Mouse (Mus musculus): ENCODE measurements around the gene Hmg20b. TPM values are rescaled to one million over a fixed set of nuclear protein-coding genes. Genes with fewer than 3 reads are reported as not detected.

Gene Hmg20b
- total and polyA plus RNA-seq, 3 experiments, result 54.9 to 58.1 (median 55.6) TPM

DNA sequence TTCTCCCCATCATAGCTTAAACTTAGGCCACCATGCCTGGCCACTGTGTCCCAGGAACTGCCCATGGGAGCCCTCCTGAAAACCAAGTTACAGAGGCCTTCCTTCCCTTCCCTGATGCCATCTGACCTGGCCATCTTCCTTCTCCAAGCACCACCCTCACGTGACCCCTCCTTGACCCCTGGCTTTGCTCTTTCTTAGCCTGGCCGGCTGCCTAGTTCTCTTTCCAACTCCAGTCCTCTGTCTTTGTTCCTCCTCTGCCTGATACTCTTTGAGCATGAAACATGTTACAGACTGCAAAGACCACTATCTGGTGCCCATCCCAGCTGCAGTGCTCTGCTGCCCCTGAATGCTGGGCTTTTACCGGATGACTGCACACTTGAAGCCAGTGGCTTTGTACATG, 39.1 kb upstream of the Hmg20b start:
- peak in 1 of 2 experiments; percentile 39 for DNase-seq
- H3K79me2 ChIP-seq (replicated peaks; ENCODE audit: control insufficient read depth, insufficient read depth, low read length), result no peaks in the 10 kb centered on the region; the same call in 1 of the 2 replicates
- no peaks in the 10 kb centered on the region for H3K27me3 ChIP-seq (ENCODE audit: control insufficient read depth, insufficient read depth, low read length)
- intact Hi-C loops (cut with DNase I), result loop anchor here (1.0 kb wide), 1 partner anchor 61 kb away; no protein-coding TSS in a partner anchor
- H3K4me1 ChIP-seq (ENCODE audit: control insufficient read depth, insufficient read depth, low read length), result peaks cover 8% of the 10 kb centered on the region
- no peak overlapping the region for H3K9ac ChIP-seq (ENCODE audit: low read depth, low read length)
- no peaks in the 10 kb centered on the region for H3K36me3 ChIP-seq (ENCODE audit: control insufficient read depth, insufficient read depth, low read length)
- peak overlapping the region; percentile 6; the same call in 1 of the 2 replicates for H3K27ac ChIP-seq
- no peak for TF ChIP-seq CTCF (IDR thresholded peaks at IDR 0.05)
- no peak for TF ChIP-seq POLR2A (IDR thresholded peaks at IDR 0.05; ENCODE audit: insufficient read depth, low read depth, low read length)
- no peak for TF ChIP-seq EP300 (IDR thresholded peaks at IDR 0.05; ENCODE audit: insufficient read depth, low read depth, low read length)
- WGBS, result 36% methylated on average over 3 of the region's 3 CpGs
- no peak overlapping the region for H3K4me3 ChIP-seq

DNA sequence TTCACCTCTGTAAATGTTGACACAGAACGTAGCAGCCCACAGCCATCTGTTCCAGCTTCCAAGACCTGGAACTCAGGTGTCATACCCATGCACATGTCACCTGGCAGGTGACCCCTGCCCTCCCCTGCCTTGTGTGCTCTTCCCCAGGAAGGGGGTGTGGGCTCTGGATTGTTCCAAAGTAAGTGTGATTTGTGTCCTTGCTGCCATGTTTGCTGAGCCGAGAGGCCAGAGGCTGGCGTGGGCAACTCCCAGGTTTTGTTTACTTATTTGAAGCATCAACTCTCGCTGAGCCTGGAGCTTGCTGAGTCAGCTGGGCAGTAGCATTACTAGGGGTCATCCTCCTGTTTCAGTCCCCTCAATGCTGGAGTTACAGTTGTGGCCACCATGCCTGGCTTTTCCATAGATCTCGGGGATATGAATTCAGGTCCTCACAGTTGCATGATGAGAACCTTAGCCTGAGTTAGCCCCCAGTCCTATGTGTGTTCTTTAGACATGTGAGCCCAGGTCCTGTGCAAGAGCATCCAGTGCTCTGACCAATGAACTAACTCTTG, 38.3 kb upstream of the Hmg20b start, which contains the start of gene Gm48552:
Gene Gm48552 (plus strand): TSS at position 501 of the 551 bp plus-strand sequence.
- DNase-seq, result no peak
- TF ChIP-seq CTCF (IDR thresholded peaks at IDR 0.05) (no peak), EP300 (IDR thresholded peaks at IDR 0.05; ENCODE audit: insufficient read depth, low read depth, low read length) (no peak), POLR2A (IDR thresholded peaks at IDR 0.05; ENCODE audit: insufficient read depth, low read depth, low read length) (no peak)
- Histone ChIP-seq H3K4me3 (no peak within 1 kb of the TSS), H3K9ac (ENCODE audit: low read depth, low read length) (no peak within 1 kb of the TSS), H3K27me3 (ENCODE audit: control insufficient read depth, insufficient read depth, low read length) (no peaks in the 10 kb centered on the region), H3K27ac (peak within 1 kb of the TSS; percentile 6; the same call in 1 of the 2 replicates), H3K4me1 (ENCODE audit: control insufficient read depth, insufficient read depth, low read length) (peaks cover 6% of the 10 kb centered on the region), H3K79me2 (replicated peaks; ENCODE audit: control insufficient read depth, insufficient read depth, low read length) (no peaks in the 10 kb centered on the region; the same call in 1 of the 2 replicates), H3K36me3 (ENCODE audit: control insufficient read depth, insufficient read depth, low read length) (no peaks in the 10 kb centered on the region)
- intact Hi-C loops (cut with DNase I), result loop anchor here (1.0 kb wide), 1 partner anchor 62 kb away; no protein-coding TSS in a partner anchor
- 82% methylated on average over 5 of the region's 5 CpGs for WGBS

- Histone ChIP-seq H3K4me1 (ENCODE audit: control insufficient read depth, insufficient read depth, low read length) (peaks cover 6% of the 10 kb centered on the region), H3K9ac (ENCODE audit: low read depth, low read length) (no peak overlapping the region), H3K4me3 (no peak overlapping the region), H3K79me2 (replicated peaks; ENCODE audit: control insufficient read depth, insufficient read depth, low read length) (no peaks in the 10 kb centered on the region; the same call in 1 of the 2 replicates), H3K27me3 (ENCODE audit: control insufficient read depth, insufficient read depth, low read length) (no peaks in the 10 kb centered on the region), H3K36me3 (ENCODE audit: control insufficient read depth, insufficient read depth, low read length) (no peaks in the 10 kb centered on the region), H3K27ac (no peak overlapping the region)
- no peak for DNase-seq
- WGBS, result 93% methylated on average over 20 of the region's 20 CpGs
- intact Hi-C loops (cut with DNase I), result no loop called here
- TF ChIP-seq POLR2A (IDR thresholded peaks at IDR 0.05; ENCODE audit: insufficient read depth, low read depth, low read length) (no peak), EP300 (IDR thresholded peaks at IDR 0.05; ENCODE audit: insufficient read depth, low read depth, low read length) (no peak), CTCF (IDR thresholded peaks at IDR 0.05) (no peak)
Measured at GRCm38 (mm10) chr10:81387716-81388115, 37.4 kb upstream of the Hmg20b start.

DNA sequence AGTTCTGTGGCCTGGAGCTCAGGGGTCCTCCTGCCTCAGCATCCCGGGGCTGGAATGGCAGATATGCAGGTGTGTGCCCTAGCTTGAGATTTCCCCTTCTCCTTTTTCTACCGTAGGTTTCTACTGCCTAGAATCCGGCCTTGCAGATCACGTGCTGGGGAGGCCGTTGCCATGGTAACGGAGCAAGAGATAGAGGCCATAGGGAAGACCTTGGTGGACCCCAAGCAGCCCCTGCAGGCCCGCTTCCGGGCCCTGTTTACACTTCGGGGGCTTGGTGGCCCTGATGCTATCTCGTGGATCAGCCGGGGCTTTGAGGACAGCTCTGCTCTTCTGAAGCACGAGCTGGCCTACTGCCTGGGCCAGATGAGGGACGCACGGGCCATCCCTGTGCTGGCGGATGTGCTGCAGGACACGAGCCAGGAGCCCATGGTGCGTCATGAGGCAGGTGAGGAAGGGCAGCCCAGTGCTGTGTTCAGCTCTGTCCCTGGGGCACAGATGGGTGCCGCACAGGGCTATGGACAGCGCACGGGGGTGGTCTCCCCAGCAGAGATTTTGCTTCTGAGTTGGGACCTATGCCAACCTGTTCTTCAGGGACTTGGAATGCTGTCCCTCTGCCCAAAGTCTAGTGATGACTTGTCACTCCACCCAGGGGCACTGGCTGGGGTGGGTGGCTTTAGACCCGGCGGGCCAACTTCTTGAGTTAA, 35.5 kb upstream of the Hmg20b start:
- Histone ChIP-seq H3K36me3 (ENCODE audit: control insufficient read depth, insufficient read depth, low read length) (no peaks in the 10 kb centered on the region), H3K4me3 (no peak overlapping the region), H3K27ac (no peak overlapping the region), H3K9ac (ENCODE audit: low read depth, low read length) (no peak overlapping the region), H3K4me1 (ENCODE audit: control insufficient read depth, insufficient read depth, low read length) (peaks cover 6% of the 10 kb centered on the region), H3K27me3 (ENCODE audit: control insufficient read depth, insufficient read depth, low read length) (no peaks in the 10 kb centered on the region), H3K79me2 (replicated peaks; ENCODE audit: control insufficient read depth, insufficient read depth, low read length) (no peaks in the 10 kb centered on the region; the same call in 1 of the 2 replicates)
- TF ChIP-seq CTCF (IDR thresholded peaks at IDR 0.05), result no peak
- TF ChIP-seq EP300 (IDR thresholded peaks at IDR 0.05; ENCODE audit: insufficient read depth, low read depth, low read length), result no peak
- no peak for DNase-seq
- WGBS, result 66% methylated on average over 22 of the region's 22 CpGs
- intact Hi-C loops (cut with DNase I), result no loop called here

DNA sequence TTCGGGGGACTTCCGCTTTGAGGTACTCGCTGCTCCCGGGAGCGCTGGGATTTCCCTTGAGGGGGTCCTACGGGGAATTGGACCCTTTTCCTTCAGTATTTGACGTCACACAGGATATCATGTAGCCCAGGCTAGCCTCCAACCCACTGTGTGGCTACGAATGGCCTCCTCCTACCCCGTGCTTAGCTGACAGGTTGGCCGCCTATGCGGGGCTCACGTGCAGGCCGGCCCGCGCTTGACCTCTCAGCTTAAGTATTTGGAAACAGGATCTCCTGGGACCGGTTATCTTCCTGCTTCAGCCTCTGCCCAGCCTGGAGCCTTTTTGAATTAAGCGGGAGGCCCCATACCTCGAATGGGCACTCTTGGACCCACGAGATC, 34.3 kb upstream of the Hmg20b start:
- Histone ChIP-seq H3K4me3 (peak overlapping the region; percentile 82), H3K9ac (ENCODE audit: low read depth, low read length) (peak overlapping the region; percentile 73), H3K4me1 (ENCODE audit: control insufficient read depth, insufficient read depth, low read length) (peaks cover 6% of the 10 kb centered on the region), H3K27ac (peak overlapping the region; percentile 94), H3K79me2 (replicated peaks; ENCODE audit: control insufficient read depth, insufficient read depth, low read length) (no peaks in the 10 kb centered on the region; the same call in 1 of the 2 replicates), H3K27me3 (ENCODE audit: control insufficient read depth, insufficient read depth, low read length) (no peaks in the 10 kb centered on the region), H3K36me3 (ENCODE audit: control insufficient read depth, insufficient read depth, low read length) (no peaks in the 10 kb centered on the region)
- intact Hi-C loops (cut with DNase I), result no loop called here
- under 1% methylated on average over 19 of the region's 19 CpGs for WGBS
- no peak for DNase-seq
- TF ChIP-seq POLR2A (IDR thresholded peaks at IDR 0.05; ENCODE audit: insufficient read depth, low read depth, low read length), result no peak
- no peak for TF ChIP-seq EP300 (IDR thresholded peaks at IDR 0.05; ENCODE audit: insufficient read depth, low read depth, low read length)
- TF ChIP-seq CTCF (IDR thresholded peaks at IDR 0.05), result no peak

Measured in heart, adult 2 months (tissue).